Mouse (Mus musculus) thymus, postnatal 25 days (tissue): ENCODE results near the gene Gch1.

Experiments used
- DNase-seq: peaks from one replicate; pipeline ENCODE4 v3.0.0; 2022

Gene Gch1

DNA sequence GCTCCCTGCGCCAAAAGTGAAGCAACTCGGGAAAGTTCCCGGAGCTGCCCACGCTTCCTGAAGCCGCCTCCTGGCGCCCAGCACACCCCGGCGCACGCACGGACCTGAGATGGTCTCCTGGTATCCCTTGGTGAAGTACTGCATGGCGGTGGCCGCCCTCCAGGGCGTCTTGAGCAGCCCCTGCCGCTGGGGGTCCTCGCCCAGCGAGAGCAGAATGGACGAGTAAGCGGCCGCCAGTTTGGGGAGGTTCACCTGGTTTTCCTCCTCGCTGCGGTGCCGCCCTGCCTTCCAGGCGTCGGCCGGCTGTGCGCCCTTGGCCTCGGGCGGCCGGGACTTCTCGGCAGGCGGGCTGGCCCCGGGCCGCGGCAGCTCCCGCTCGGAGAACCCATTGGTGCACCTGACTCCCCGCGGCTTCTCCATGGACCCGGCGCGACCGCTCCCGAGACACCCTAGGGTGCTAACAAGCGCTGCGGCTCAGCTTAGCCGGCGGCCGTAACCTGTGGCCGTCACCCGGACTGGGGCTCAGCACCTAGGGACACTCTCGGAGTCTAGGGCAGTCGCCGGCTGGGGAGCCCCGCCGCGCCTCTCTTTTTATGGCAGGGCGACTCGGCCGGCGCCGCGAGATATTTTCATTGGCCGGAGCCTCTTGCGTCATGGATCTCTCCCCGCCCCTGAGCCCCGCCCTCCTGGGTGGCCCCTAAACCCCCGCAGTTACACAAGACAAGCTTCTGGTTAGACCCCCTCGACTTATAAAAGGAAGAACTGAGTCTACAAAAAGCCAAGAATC lies at the start of gene Gch1:
Gch1 (minus strand) TSS at position 566 of the 787 bp plus-strand sequence.
- DNase-seq: peak; percentile 90

DNA sequence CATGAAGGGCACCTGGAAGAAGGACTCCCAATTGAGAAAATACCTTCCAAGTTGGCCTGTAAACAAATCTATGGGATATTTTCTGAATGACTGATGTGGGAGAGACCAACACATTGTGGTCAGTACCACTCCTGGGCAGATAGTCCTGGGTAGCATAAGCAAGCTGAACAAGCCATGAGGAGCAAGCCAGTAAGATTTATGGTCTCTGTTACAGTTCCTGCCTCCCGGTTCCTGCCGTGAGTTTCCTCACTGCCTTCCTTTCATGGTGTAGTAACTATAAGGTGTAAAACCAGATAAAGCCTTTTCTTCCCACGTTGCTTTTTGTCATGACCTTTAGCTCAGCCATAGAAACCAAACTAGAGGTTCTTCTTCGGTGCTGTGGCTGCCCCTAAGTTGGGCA lies 48.1 kb upstream of the Gch1 start:
- no peak for DNase-seq

DNA sequence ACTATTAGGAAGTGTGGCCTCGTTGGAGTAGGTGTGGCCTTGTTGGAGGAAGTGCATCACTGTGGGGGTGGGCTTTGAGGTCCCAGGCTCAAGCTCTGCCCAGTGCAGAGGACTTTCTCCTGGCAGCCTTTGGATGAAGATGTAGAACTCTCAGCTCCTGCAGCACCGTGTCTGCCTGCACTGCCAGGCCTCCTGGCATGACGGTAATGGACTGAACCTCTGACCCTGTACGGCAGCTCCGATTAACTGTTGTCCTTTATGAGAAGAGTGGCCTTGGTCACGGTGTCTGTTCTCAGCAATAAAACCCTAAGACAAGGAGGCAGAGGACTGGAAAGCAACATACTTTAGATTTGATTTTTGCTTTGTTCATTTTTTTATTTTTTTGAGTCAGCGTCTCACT lies 47.3 kb upstream of the Gch1 start:
- DNase-seq: no peak

DNA sequence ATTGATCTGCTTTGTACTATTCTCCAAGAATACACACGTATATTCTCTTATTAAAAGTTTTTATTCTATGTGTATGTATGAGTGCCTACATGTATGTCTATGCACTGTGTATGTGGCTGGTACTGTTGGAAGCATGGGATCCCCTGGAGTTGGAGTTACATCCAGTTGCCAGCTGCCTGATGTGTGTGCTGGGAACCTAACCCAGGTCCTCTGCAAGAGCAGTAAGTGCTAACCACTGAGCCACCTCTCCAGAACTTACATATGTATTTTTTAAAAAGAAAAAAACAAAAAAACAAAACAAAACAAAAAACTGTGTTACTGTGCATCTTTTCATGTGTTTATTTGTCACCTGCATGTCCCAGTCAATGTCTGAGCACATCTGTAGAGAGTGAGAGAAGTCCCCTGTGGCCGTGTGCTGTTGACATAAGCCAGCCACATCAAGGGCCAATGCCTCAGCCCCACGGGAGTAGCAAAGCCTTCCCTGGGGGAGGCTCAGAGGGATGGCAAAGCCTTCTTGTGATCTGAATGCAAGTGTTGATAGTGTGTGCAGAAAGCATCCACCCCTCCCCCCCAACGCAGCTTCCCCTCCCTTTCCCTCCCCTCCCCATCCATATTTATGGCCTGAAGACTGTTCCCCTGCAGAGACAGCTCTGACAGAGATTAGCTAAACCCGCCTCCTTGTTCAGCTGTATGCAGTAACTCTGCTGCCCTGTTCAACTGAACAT lies 45.5 kb upstream of the Gch1 start:
- DNase-seq: no peak

DNA sequence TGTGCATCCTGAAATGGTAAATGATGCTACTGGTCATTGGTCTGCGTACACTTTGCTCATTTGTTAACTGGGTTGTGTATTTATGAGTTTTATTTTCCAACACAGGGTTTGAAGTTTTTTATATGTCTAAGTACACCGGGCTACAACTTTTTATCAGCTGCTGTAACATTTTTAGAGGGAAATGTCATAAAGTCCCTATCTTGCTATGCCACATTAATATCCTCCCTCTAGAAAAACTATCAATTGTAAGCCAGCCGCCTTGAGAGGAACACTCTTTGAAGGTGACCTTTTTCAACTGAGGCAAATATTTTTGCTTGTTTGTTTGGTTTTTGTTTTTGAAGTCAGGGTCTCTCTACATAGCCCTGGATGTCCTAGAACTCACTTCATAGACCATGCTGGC lies 44.8 kb upstream of the Gch1 start:
- no peak for DNase-seq

DNA sequence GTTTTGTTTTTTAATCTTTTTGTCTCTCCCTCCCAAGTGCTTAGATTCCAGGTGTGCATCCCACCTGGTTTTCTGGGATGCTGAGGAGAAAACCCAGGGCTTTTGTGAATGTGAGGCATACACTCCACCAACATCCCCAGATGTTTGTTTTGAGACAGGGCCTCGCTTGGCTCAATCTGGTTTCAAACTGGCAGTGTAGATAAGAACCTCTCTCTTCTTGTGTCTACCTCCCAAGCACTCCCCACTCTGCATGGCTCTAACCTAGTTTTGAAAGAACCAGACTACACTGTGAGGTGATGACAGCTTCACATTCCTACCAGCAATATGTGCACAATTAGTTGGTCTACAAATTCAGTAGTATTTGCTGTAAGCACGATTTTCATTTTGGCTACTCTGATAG lies 44.4 kb upstream of the Gch1 start:
- no peak for DNase-seq

DNA sequence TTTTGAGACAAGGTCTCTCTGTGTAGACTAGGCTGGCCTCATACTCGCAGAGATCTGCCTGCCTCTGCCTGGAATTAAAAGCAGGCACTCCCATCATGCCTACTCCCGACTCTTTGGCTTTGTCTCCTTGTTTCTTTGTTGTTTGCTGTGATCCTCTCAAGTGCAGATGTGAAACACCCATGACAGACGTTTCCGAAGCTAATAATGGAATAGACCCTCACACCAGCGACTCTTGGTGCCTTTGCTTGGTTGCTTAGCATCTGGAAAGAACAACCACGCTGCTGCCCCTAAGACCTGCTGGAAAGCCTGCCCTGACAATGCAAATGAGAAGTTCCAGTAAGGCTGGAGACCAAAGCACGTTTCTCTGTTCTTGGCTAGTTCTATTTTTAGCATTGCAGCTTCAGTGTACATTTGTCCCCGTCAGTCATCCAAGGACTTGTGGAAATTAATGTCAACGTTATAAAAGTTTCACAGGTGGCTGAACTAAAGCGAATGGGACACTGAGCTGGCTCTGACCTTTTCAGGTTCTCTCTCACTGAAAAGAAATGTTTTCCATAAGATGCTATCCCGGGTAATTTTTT lies 40.7 kb upstream of the Gch1 start:
- DNase-seq: no peak

DNA sequence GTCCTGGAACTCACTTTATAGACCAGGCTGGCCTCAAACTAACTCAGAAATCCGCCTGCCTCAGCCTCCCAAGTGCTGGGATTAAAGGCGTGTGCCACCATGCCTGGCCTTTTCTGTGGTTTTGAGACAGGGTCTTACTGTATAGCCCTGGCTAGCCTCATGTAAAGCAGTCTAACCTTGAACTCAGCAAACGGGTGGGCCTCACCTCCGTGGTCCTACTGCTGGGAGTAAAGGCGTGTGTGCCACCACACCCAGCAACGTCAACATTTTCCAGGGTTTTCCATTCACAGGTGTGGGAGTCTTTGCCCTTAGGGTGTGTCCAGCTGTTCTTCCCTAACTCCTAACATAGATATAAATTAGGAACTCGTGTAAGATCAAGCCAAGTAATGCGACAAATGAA lies 36.7 kb upstream of the Gch1 start:
- no peak for DNase-seq

DNA sequence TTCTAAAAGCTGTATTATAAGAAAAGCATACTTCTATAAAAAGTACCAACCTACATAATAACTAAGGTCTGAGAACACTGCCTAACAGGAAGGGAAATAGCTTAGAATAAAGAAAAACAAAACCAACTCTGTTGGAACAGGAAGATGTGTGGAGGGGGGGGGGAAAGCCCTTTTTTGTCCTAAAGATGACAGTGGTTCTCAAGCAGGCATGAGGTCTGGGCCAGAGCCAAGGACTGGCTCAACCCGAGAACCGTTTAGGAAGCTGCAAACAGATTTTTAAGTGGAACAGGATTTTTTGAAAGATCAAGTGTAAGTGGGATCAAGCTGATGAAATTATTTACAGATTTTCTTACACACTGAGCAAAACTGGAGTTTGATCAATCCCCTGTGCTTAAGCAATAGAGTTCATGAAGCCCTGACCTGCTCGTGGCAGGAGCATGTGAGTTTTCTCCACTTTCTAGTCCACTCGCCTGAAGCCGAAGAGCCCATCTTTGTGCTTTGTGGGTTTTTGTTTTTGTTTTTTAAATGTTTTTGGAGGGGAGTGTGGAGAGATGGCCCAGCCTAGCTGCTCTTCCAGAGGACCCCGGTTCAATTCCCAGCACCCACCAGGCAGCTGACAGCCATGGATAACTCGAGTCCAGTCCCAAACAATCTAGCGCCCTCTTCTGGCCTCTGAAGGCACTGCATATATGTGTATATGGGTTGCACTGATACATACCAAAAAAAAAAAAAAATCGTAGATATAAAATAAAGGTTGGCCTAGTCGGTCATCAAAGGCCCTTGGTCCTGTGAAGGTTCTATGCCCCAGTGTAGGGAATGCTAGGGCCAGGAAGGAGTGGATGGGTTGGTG lies 35.5 kb upstream of the Gch1 start:
- no peak for DNase-seq

DNA sequence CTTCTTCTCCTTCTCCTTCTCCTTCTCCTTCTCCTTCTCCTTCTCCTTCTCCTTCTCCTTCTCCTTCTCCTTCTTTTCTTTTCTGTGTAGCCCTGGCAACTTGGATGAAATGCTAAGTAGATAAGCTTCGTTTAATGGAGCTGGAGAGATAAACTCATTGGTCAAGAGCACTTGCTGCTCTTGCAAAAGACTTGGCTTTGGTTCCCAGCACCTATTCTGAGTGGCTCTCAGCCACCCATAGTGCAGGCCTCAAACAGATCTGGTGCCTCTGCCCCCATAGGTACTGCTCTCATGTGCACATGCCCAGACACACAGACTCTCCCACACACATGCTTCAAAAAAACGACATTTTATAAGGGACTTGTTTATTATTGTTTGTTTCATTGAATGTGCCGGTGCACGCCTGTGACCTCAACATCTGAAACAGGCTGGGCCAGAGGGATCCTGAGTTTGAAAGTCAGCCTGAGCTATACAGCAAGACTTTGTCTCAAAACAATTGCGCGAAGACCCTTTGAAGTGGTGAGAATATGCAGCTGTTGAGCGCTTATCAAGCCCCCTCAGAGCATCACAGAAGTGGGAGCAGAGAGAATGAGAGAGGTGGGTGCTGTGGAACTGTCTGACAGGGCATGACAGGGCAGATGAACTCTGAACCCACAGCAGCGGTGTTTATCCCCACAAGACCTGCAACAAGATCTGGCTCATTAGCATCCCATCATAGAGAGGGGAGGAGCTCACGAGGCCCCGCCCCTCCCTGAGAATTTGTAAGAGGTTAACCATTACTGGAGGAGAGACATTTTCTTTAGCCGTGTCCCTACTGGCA lies 33.6 kb upstream of the Gch1 start:
- peak; percentile 77 for DNase-seq

DNA sequence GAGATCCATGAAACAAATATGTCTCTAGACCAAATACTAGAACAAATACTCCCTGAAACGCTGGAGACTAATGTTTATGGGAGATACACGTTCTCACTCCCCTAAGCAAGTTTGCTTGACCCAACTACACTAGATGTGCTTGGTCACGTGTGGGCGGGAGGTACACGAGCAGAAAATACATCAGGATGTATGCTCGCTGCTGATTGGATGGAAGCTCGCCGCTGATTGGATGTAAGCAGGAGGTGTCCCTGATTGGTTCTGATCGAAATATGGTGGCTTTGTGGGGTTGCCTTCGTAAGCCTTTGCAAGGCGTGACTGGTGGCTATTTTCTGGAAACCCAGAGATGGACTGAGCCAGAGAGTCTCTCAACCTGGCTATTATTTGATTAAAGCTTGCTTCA lies 32.4 kb upstream of the Gch1 start:
- no peak for DNase-seq

DNA sequence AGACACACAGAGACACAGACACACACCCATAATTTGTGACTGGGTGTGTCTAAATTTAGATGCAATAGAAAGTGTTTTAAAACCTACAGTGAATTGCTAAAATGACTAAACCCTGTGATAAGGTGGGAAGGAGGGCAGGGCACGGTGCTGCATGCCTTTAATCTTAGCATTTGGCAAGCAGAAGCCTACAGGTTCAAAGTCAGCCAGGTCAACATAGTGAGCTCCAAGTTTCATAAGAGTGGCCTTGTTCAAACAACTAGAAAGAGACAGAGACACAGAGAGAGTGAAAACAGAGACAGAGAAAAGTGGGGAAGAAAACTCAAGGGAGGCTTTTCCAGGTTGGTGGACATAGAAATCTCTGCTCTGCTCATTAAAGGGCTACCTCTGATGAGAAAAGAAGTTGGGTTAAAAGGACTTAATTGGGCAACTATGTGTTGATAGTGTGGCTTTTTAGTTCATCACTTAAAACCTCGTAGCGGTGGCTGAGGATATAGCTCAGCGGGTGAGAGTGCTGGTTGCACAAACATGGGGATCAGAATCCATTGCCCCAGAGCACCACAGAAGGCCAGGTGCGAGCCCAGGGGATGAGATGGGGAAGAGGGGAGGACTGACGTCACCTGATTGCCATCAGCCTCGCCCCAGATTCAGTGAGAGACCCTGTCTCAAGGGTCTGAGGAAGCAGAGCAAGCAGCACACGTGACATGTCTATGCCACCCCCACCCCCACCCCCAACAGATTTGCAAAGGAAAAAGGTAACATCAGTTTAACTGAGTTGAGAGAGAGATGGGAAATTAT lies 31.2 kb upstream of the Gch1 start:
- DNase-seq: no peak

DNA sequence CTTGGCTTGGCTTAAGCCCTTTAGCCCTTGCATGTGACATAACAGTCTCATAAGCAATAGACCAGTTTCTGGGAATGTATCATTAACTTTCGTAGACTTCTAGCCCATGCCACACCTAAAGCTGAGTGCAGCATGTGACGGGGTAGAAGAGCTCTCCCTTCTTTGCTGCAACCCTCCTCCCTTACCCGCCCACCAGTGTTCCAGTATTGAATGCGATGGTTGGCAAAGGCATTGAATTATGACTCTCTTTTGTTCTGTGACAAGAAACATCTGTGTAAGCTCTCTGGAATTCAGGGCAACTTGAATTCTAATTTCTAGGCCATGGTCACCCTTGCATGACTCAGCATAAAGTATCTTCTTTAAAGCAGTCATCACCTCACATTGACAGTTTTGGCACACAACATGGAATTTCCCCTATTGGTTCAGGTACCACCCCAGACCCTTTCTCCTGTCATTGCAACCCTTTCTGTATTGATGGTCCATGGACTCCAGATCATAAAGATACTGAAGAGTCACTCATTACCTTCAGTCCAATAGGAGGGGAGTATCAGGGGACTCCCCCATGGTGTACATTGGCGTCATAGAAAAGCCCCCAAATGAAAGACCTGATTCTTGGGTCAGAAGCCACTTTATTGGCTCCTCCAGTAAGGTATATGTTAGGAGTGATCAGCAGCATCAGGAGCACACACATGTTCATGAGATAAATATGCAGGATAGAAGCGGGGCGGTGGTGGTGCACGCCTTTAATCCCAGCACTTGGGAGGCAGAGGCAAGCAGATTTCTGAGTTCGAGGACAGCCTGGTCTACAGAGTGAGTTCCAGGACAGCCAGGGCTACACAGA lies 29.8 kb upstream of the Gch1 start:
- no peak for DNase-seq

DNA sequence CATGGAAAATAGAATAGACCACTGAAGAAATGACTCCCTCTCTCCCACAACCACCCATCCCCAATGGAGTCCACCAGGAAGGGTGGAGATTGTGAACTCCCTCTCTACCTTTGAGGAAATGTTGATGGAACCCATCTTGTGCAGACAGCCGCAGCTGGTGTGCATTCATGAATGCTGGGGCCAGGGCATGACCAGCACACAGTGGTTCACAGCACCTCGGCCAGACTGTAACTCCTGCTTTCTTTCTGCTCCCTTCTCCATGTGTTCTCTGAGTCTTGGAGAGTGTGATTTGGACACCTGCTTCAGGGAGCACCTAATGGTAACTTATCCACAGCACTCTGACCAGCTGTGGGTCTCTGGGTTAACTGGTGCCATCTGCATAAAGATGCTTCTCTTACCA lies 27.3 kb upstream of the Gch1 start:
- no peak for DNase-seq

DNA sequence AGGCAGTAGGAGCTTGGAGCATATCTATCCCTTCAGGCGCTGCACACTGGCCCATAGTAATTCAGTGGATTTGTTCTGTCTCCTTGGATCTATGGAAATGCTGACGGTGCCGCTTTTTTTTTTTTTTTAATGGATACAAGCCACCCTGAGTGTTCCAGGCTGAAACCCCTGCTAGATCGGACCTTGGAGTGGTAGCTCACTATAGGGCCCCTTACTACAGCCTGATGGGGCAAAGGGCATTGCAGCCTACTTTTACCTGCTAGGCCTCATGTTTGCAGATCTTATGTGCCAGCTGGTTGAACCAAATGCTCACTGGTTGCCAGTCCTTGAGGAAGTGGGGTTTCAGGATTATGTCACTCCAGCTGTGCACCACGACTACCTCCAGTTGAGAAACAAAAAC lies 25.2 kb upstream of the Gch1 start:
- DNase-seq: no peak

DNA sequence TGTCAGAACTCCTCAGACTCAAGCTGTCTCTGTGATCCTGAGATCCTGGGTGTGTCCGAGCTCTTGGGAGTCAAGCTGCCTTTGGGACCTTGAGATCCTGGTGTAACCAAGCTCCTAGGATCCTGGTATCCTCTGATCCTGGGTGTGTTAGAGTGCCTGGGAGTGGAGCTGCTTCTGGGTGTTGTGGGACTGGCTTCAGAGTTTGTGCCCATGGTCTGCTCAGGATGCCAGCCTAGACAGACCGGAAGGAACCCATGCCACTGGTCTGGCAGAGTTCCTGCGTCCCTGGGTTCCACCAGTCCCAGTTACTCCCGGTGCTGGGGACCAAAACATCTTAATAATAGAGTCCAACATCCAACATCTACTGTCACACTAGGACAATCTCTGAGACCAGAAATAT lies 24.1 kb upstream of the Gch1 start:
- no peak for DNase-seq

DNA sequence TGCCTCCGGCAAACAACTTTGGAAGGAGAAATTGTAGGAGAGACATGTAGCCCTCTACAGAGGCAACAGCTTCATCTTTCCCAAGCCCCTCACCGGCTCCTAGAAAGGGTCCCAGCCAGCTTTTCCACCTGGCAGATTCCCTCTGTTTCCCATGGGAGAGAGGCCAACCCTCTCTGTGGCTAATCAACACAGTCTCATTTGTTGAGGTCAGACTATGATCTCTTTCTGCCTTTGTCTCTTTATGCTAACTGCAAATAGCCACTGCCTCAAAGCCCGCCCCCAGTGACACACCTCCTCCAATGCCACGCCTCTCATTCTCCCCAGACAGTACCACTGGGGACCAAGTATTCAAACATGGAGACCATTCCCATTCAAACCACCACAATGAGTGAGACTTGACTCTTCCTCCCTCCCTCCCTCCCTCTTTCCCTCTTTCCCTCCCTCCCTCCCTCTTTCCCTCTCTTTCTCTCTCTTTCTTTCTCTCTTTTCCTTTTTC lies 20.5 kb upstream of the Gch1 start:
- DNase-seq: no peak

DNA sequence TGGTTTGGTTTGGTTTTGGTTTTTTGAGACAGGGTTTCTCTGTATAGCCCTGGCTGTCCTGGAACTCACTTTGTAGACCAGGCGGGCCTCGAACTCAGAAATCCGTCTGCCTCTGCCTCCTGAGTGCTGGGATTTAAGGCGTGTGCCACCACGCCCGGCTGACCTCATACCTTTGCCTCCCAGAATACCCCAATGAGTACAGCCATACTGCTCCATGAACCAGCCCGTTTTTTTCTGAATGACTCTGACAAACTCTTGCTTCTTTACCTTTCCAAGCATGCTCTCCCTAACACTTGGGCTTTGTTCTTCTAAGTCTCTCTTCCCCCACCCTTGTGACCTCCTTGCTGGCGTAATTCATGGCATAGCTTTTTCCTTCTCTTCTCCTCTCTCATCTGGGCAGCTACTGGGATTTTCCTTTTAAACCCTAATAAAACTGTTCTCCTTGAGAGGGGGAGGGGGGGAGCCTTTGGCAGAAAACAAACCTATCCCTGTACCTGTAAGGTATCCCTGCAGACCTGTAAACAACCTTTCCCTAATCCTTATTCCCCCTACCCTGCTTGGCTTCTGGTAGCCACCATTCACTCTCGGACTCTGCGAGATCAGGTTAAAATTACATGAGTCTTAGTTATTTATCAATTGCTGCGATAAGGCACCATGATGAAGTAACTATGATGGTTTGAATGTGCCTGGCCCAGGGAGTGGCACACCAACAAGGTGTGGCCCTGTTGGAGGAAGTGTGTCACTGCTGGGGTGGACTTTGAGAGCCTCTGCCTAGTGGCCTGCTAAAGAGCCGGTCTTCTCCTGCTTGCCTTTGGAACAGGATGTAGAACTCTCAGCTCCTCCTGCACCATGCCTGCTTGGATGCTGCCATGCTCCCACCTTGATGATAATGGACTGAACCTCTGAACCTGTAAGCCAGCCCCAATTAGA lies 19.6 kb upstream of the Gch1 start:
- DNase-seq: no peak

DNA sequence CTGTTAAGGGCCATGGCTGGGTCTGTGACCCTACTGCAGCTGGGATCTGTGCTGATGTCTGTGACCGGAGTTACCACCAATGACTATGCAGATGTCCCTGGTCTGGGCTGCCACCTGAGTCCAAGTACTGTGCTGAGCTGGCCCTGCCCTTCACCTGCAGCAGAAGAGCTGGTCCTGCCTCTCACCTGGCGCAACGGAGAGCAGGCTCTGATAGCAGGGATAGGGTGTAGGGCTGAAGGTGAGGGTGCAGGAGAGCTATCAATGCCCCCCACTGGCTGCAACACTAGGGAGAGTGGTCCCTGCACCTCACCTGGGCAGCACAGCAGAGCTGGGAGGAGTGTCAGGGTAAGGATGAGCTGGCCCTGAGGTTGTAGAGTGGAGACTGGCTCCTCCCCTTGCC lies 17.4 kb upstream of the Gch1 start:
- DNase-seq: no peak
